Mouse (Mus musculus) small intestine, adult 2 months (tissue): ENCODE data around the gene Retnlb. TPM values are rescaled to one million over a fixed set of nuclear protein-coding genes. Genes with fewer than 3 reads are reported as not detected.

Experiments
- H3K27ac ChIP-seq: fragments of 200-500 bp; 2 replicates; pipeline ENCODE4 v1.5.1; 2012; ENCODE audit warnings: low read depth, low read length, control low read depth, inconsistent platforms; ENCODE audit not compliant: insufficient read depth
- H3K27me3 ChIP-seq: fragments of 200-500 bp; 2 replicates; pipeline ENCODE4 v1.6.1; 2012; ENCODE audit warnings: mild to moderate bottlenecking, moderate library complexity, low read length, inconsistent platforms; ENCODE audit not compliant: control insufficient read depth, insufficient read depth
- H3K36me3 ChIP-seq: fragments of 200-500 bp; 2 replicates; pipeline ENCODE4 v1.6.1; 2012; ENCODE audit warnings: mild to moderate bottlenecking, low read length, control low read depth, inconsistent platforms; ENCODE audit not compliant: control insufficient read depth, insufficient read depth
- H3K4me1 ChIP-seq: fragments of 200-500 bp; 2 replicates; pipeline ENCODE4 v1.6.1; 2012; ENCODE audit warnings: low read length, inconsistent platforms, mixed read lengths; ENCODE audit not compliant: control insufficient read depth, insufficient read depth, insufficient read length
- H3K4me3 ChIP-seq: fragments of 200-500 bp; 2 replicates; pipeline ENCODE4 v1.5.1; 2012; ENCODE audit warnings: low read depth, mild to moderate bottlenecking, control low read depth, inconsistent platforms, low read length, moderate library complexity
- CTCF ChIP-seq: fragments of 200-500 bp; IDR thresholded peaks from 2 replicates; pipeline ENCODE4 v1.5.1; 2012; ENCODE audit warnings: low read depth, mild to moderate bottlenecking, control low read depth, inconsistent platforms, low read length, moderate library complexity, mixed read lengths; ENCODE audit not compliant: insufficient replicate concordance, insufficient read length; ENCODE audit errors: extremely low read depth
- POLR2A ChIP-seq: fragments of 200-500 bp; IDR thresholded peaks from 2 replicates; pipeline ENCODE4 v1.6.1; 2012; ENCODE audit warnings: low read depth, mild to moderate bottlenecking, control low read depth, inconsistent platforms, low read length, moderate library complexity
- WGBS: fragments of 180-500 bp; shearing (Covaris S2); methylation state at CpG from one replicate; pipeline ENCODE4 v1.1.7; 2018; 5-methylcytosine and 5-hydroxymethylcytosine counted together
- polyA plus RNA-seq: library from polyadenylated mRNA; depleted of rRNA; stranded (reverse); fragments of >200 nt; gene quantifications from 2 replicates; pipeline ENCODE4 v1.2.3, GENCODE M21; 2012; rRNA removed

Retnlb gene
- polyA plus RNA-seq: 1.0 TPM in 1 of 2 replicates, not detected in the other

- TF ChIP-seq POLR2A: no peak
- TF ChIP-seq CTCF: no peak
- H3K27me3 ChIP-seq: no peaks in the 10 kb centered on the region
- H3K4me3 ChIP-seq: no peak within 1 kb of the TSS
- 94% methylated on average over 2 of the region's 2 CpGs for WGBS
- no peak within 1 kb of the TSS for H3K27ac ChIP-seq
- H3K36me3 ChIP-seq: no peaks in the 10 kb centered on the region
- 0 out of 2 replicates have a peak, but pooled peaks cover 2% of the 10 kb centered on the region for H3K4me1 ChIP-seq
These were observed at the start of gene Retnlb for GRCm38 (mm10) chr16:48816695-48817094. TSS of gene Retnlb (plus strand) at chr16:48816856.

DNA sequence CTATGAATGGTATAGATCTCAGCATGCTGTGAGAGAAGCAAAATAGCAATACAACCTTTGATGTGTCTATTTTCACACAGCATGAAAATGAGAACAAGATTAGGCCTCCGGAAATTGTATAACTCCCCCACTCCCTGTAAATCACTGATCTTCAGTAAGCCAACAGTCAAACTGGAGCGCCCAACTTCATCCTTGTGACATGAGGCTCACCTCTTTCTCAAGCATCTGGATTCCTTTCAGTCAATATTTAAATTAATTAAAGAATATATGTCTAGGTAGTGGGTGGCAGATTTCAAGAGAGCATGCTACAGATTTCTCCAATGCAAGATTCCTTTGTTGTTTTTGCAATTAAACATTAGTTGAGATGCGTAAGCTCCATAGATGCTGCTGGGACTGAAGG is 47.5 kb upstream of the Retnlb start:
- WGBS: 90% methylated on average over 3 of the region's 3 CpGs
- no peaks in the 10 kb centered on the region for H3K36me3 ChIP-seq
- H3K27me3 ChIP-seq: no peaks in the 10 kb centered on the region
- no peak for TF ChIP-seq POLR2A
- TF ChIP-seq CTCF: no peak
- no peaks in the 10 kb centered on the region for H3K4me1 ChIP-seq
- H3K4me3 ChIP-seq: no peak overlapping the region
- no peak overlapping the region for H3K27ac ChIP-seq

DNA sequence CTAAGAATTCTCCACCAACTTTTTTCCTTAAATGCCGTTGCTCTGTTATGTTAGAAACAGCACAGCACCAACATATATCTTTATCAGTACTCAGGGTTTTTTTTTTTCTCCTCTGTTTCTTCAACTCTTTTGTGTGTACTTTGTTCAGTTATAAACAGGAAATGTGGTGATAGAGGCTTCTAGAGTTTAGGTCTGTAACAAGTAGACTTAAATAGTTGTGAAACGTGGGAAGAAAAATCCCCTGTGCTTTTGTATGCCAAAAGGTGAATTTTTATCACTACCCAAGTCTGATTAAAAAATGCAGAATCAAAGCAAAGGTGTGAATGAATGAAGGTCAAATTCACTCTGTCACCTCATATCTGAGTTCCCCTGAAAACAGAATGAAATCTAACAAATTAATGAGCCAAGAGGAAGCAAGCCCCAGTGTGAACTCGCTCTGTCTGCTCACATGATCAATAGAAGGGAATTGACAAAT is 44.6 kb upstream of the Retnlb start, which contains the start of gene Trat1:
Trat1 (minus strand) TSS at position 51 of the 475 bp plus-strand sequence.
- TF ChIP-seq POLR2A: no peak
- no peak for TF ChIP-seq CTCF
- no peaks in the 10 kb centered on the region for H3K4me1 ChIP-seq
- H3K4me3 ChIP-seq: no peak within 1 kb of the TSS
- H3K27me3 ChIP-seq: no peaks in the 10 kb centered on the region
- no peak within 1 kb of the TSS for H3K27ac ChIP-seq
- H3K36me3 ChIP-seq: no peaks in the 10 kb centered on the region
- 55% methylated on average over 3 of the region's 3 CpGs for WGBS

GRCm38 (mm10) chr16:48777254-48777653 is 39.4 kb upstream of the Retnlb start:
- H3K4me1 ChIP-seq: no peaks in the 10 kb centered on the region
- TF ChIP-seq POLR2A (no peak), CTCF (no peak)
- no peak overlapping the region for H3K4me3 ChIP-seq
- H3K36me3 ChIP-seq: no peaks in the 10 kb centered on the region
- no peak overlapping the region for H3K27ac ChIP-seq
- 40% methylated on average over 2 of the region's 2 CpGs for WGBS
- no peaks in the 10 kb centered on the region for H3K27me3 ChIP-seq

DNA sequence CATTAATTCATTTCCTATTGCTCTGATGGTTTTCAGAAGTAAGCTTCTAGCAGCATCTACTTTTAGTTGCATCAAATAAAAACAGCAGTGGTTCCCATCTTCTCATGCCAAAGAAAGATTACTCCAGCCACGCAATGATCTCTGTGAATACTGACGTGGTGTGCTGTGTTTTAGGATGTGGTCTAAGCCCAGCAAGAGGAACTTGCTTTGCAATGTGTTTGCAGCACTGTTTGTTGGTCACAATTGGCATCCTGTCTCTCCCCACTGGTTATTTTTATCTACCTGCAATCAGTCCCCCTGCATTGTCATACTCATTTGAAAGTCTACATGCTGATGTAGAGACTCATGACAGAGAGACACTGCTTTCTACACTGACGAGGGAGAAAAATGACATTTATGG is 30.4 kb upstream of the Retnlb start:
- Histone ChIP-seq H3K4me1 (no peaks in the 10 kb centered on the region), H3K27me3 (no peaks in the 10 kb centered on the region), H3K27ac (no peak overlapping the region), H3K4me3 (no peak overlapping the region), H3K36me3 (no peaks in the 10 kb centered on the region)
- 64% methylated on average over 3 of the region's 3 CpGs for WGBS
- no peak for TF ChIP-seq POLR2A
- TF ChIP-seq CTCF: no peak

GRCm38 (mm10) chr16:48788704-48789185 is 27.9 kb upstream of the Retnlb start:
- TF ChIP-seq POLR2A (no peak), CTCF (no peak)
- WGBS: 55% methylated on average over 4 of the region's 4 CpGs

GRCm38 (mm10) chr16:48798285-48798684 is 18.4 kb upstream of the Retnlb start:
- Histone ChIP-seq H3K27ac (no peak overlapping the region), H3K36me3 (no peaks in the 10 kb centered on the region), H3K4me3 (no peak overlapping the region), H3K27me3 (no peaks in the 10 kb centered on the region), H3K4me1 (0 out of 2 replicates have a peak, but pooled peaks cover 2% of the 10 kb centered on the region)
- TF ChIP-seq CTCF (no peak), POLR2A (no peak)
- WGBS: 47% methylated on average over 3 of the region's 3 CpGs

More at GRCm38 (mm10) chr16:48788704-48789185, 27.9 kb upstream of the Retnlb start:
- H3K27ac ChIP-seq: no peak overlapping the region
- no peaks in the 10 kb centered on the region for H3K36me3 ChIP-seq
- H3K27me3 ChIP-seq: no peaks in the 10 kb centered on the region
- no peaks in the 10 kb centered on the region for H3K4me1 ChIP-seq
- H3K4me3 ChIP-seq: no peak overlapping the region
